In genomic region chr9:108999167-108999526, GRCm38 (mm10) we compare ENCODE assay signal across 14 mouse cellular contexts. TPM values are rescaled to one million over a fixed set of nuclear protein-coding genes. Genes with fewer than 3 reads are reported as not detected.
DNase-seq lines count a peak whose midpoint lies in the region; ATAC-seq and TF ChIP-seq lines count a peak whose summit lies in the region.
"Had no signal": no experiment of that assay in that cellular context is flagged by ENCODE, and none has a peak within 500 bp of the region (broad histone marks: within the 10 kb centered on the region; RNA-seq: fewer than 3 reads in every experiment).

No protein-coding gene starts in this region.

- 77% methylated on average over 4 of the region's 4 CpGs for WGBS in lung, postnatal 0 days

- H3K9me3 ChIP-seq in lung, postnatal 0 days (ENCODE audit: low read length): no peaks in the 10 kb centered on the region
- H3K9me3 ChIP-seq in megakaryocyte, embryonic 14.5 days: no peaks in the 10 kb centered on the region
- H3K9me3 ChIP-seq: heart, embryonic 12.5 days; limb, embryonic 12.5 days had no signal

- TF ChIP-seq CTCF in lung, postnatal 0 days (IDR thresholded peaks at IDR 0.05): no peak

- H3K4me2 ChIP-seq in lung, postnatal 0 days (replicated peaks; ENCODE audit: low read depth, low read length): no peak overlapping the region
- H3K4me2 ChIP-seq: heart, embryonic 12.5 days; limb, embryonic 12.5 days had no signal

- no peaks in the 10 kb centered on the region for H3K36me3 ChIP-seq in lung, postnatal 0 days (ENCODE audit: insufficient read depth, low read length)
- H3K36me3 ChIP-seq in megakaryocyte, embryonic 14.5 days (replicated peaks; ENCODE audit: low read length): peaks cover 4% of the 10 kb centered on the region
- H3K36me3 ChIP-seq: heart, embryonic 12.5 days had no signal

- no peak for ATAC-seq in lung, postnatal 0 days

- DNase-seq in cerebellum, postnatal 14 days: peak; percentile 71 to 76
- DNase-seq in cerebellum, adult 11 months: no peak
- peak; percentile 35 for DNase-seq in lung, postnatal 0 days (ENCODE audit: low spot score)
- no peak for DNase-seq in lung, postnatal 14 days
- DNase-seq in MEL-GATA-1-ER (ENCODE audit: extremely low read depth, low read depth): peak; percentile 85
- DNase-seq in layer of hippocampus, postnatal 25 days (ENCODE audit: extremely low spot score in 1 of 2, low spot score in 1 of 2): no peak
- DNase-seq in adrenal gland, postnatal 36 days: no peak
- DNase-seq: adrenal gland, adult 8-10 months; embryo, embryonic 11 days; layer of hippocampus, adult 9-11 months had no signal

- peak overlapping the region; percentile 20; the same call in 1 of the 2 replicates for H3K27ac ChIP-seq in lung, postnatal 0 days (ENCODE audit: low read length)
- H3K27ac ChIP-seq: limb, embryonic 12.5 days had no signal

- H3K4me1 ChIP-seq in lung, postnatal 0 days (ENCODE audit: insufficient read depth, low read depth, low read length): no peaks in the 10 kb centered on the region; the same call in 1 of the 2 replicates
- H3K4me1 ChIP-seq in megakaryocyte, embryonic 14.5 days: peaks cover 74% of the 10 kb centered on the region

- no peak overlapping the region for H3K9ac ChIP-seq in lung, postnatal 0 days (replicated peaks; ENCODE audit: low read depth)
- H3K9ac ChIP-seq: heart, embryonic 12.5 days had no signal

- H3K4me3 ChIP-seq in lung, postnatal 0 days (ENCODE audit: low read depth, low read length): no peak overlapping the region
- H3K4me3 ChIP-seq in megakaryocyte, embryonic 14.5 days (replicated peaks): peak overlapping the region; percentile 54
- H3K4me3 ChIP-seq: heart, embryonic 12.5 days; limb, embryonic 12.5 days had no signal

- H3K27me3 ChIP-seq in lung, postnatal 0 days (replicated peaks; ENCODE audit: insufficient read depth, low read length): no peaks in the 10 kb centered on the region
- H3K27me3 ChIP-seq in megakaryocyte, embryonic 14.5 days (replicated peaks): no peaks in the 10 kb centered on the region
- H3K27me3 ChIP-seq: heart, embryonic 12.5 days; limb, embryonic 12.5 days had no signal

- no peak for TF ChIP-seq EP300 in lung, postnatal 0 days (IDR thresholded peaks at IDR 0.05)

RNA-seq across cellular contexts. Expression of gene Pfkfb4, which starts 7.6 kb away (rescaled TPM):
- 22.0 and 22.8 TPM in 2 replicates for polyA plus RNA-seq in lung, postnatal 0 days (2015; fragmentation: Nextera tagmentation; extraction: Ambion mirVana)
- polyA plus RNA-seq in megakaryocyte, embryonic 14.5 days (2012; ENCODE audit: insufficient read depth, low replicate concordance): 2.4 and 5.8 TPM in 2 replicates
- 10 to 100 TPM in 1 of 2 experiments, 1 to 10 TPM in 1; 10.0 to 10.9 TPM for total RNA-seq in layer of hippocampus, postnatal 25 days (2021)
- 10 to 100 TPM in 1 of 2 experiments, 1 to 10 TPM in 1; 4.8 to 13.2 TPM for total RNA-seq in adrenal gland, postnatal 36 days (2021)

RNA-seq across cellular contexts. Expression of gene Ucn2, which starts 13.3 kb away (rescaled TPM):
- not detected in 2 replicates for polyA plus RNA-seq in lung, postnatal 0 days (2015; fragmentation: Nextera tagmentation; extraction: Ambion mirVana)
- polyA plus RNA-seq in megakaryocyte, embryonic 14.5 days (2012; ENCODE audit: insufficient read depth, low replicate concordance): 0.18 TPM in 1 of 2 replicates, not detected in the other
- total RNA-seq in layer of hippocampus, postnatal 25 days (2021): not detected
- 1 to 10 TPM in 1 of 2 experiments, not detected in 1; 1.1 TPM for total RNA-seq in adrenal gland, postnatal 36 days (2021)
- polyA plus RNA-seq: heart, embryonic 12.5 days; hindbrain, embryonic 11.5 days; limb, embryonic 12.5 days had no signal

RNA-seq across cellular contexts. Expression of gene Shisa5, which starts 39.2 kb away (rescaled TPM):
- polyA plus RNA-seq in lung, postnatal 0 days (2015; fragmentation: Nextera tagmentation; extraction: Ambion mirVana): 194 and 216 TPM in 2 replicates
- polyA plus RNA-seq in megakaryocyte, embryonic 14.5 days (2012; ENCODE audit: insufficient read depth, low replicate concordance): 375 and 575 TPM in 2 replicates
- total RNA-seq in layer of hippocampus, postnatal 25 days (2021): 10 to 100 TPM; 49.3 to 52.1 TPM
- 100 to 1,000 TPM; 122 to 128 TPM for total RNA-seq in adrenal gland, postnatal 36 days (2021)

RNA-seq across cellular contexts. Expression of gene Col7a1, which starts 45.8 kb away (rescaled TPM):
- 2.5 and 2.9 TPM in 2 replicates for polyA plus RNA-seq in lung, postnatal 0 days (2015; fragmentation: Nextera tagmentation; extraction: Ambion mirVana)
- 0.36 and 2.2 TPM in 2 replicates for polyA plus RNA-seq in megakaryocyte, embryonic 14.5 days (2012; ENCODE audit: insufficient read depth, low replicate concordance)
- total RNA-seq in layer of hippocampus, postnatal 25 days (2021): 1 to 10 TPM; 2.0 to 3.0 TPM
- 1 to 10 TPM; 3.9 to 6.0 TPM for total RNA-seq in adrenal gland, postnatal 36 days (2021)

Comparison
In these comparisons a context has a peak if more than half of its experiments do, and no peak if none do; other contexts are left out.
1. DNase-seq: peak in cerebellum, postnatal 14 days (2 of 2), lung, postnatal 0 days (single experiment) and MEL-GATA-1-ER (single experiment); none in cerebellum, adult 11 months (single experiment), lung, postnatal 14 days (single experiment), layer of hippocampus, postnatal 25 days (0 of 2) and adrenal gland, postnatal 36 days (0 of 2).